Mouse (Mus musculus): ENCODE results near the gene Foxo1. TPM values are rescaled to one million over a fixed set of nuclear protein-coding genes. Genes with fewer than 3 reads are reported as not detected.

Foxo1 gene
- polyA plus RNA-seq, 2 experiments = 7.0 to 7.6 TPM

GRCm38 (mm10) chr3:52350636-52351035 is 82.5 kb downstream of the Foxo1 start:
- no peaks in the 10 kb centered on the region for H3K27me3 ChIP-seq (ENCODE audit: control insufficient read depth, insufficient read depth, low read length)
- no peak for TF ChIP-seq POLR2A (IDR thresholded peaks at IDR 0.05; ENCODE audit: borderline replicate concordance, extremely low read depth, insufficient read depth, insufficient read length)
- H3K4me3 ChIP-seq (replicated peaks; ENCODE audit: low read length) = no peak overlapping the region
- no peak overlapping the region for H3K4me2 ChIP-seq (replicated peaks; ENCODE audit: low read depth, low read length, severe bottlenecking)
- H3K4me1 ChIP-seq (ENCODE audit: control insufficient read depth, insufficient read depth, low read length) = no peaks in the 10 kb centered on the region
- no peak overlapping the region for H3K9ac ChIP-seq (ENCODE audit: low read depth, low read length, severe bottlenecking)
- 80% methylated on average over 8 of the region's 8 CpGs for WGBS
- DNase-seq (ENCODE audit: low spot score) (no peak), ATAC-seq (ENCODE audit: low FRiP score, low read depth) (no peak)
- H3K27ac ChIP-seq (replicated peaks; ENCODE audit: low read depth, low read length) = no peak overlapping the region
- H3K9me3 ChIP-seq (ENCODE audit: control insufficient read depth, low read length) = no peaks in the 10 kb centered on the region
- H3K36me3 ChIP-seq (ENCODE audit: control insufficient read depth, insufficient read depth, low read length) = 0 out of 2 replicates have a peak, but pooled peaks cover 8% of the 10 kb centered on the region

DNA sequence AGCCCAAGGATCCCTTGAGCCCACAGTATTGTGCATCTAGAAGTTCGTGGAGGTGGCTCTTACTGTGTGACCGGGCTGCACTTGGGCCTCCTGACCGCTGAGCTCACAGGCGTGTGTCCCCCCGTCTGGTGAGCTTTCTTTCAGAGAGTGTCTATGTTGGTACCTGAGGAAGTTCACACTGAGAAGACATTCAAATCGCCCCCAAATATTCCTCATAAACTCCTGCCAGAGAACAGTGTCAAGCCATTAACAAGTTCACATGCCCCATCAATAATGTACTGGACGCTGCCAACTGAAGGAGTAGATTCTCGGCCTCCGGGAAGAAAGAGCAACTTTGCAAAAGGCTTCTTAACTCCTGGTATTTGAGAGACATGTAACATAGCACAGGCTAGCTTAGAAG is 83.8 kb downstream of the Foxo1 start:
- Histone ChIP-seq H3K27ac (replicated peaks; ENCODE audit: low read depth, low read length) (no peak overlapping the region), H3K4me2 (replicated peaks; ENCODE audit: low read depth, low read length, severe bottlenecking) (no peak overlapping the region), H3K9me3 (ENCODE audit: control insufficient read depth, low read length) (no peaks in the 10 kb centered on the region), H3K4me3 (replicated peaks; ENCODE audit: low read length) (no peak overlapping the region), H3K27me3 (ENCODE audit: control insufficient read depth, insufficient read depth, low read length) (no peaks in the 10 kb centered on the region), H3K4me1 (ENCODE audit: control insufficient read depth, insufficient read depth, low read length) (no peaks in the 10 kb centered on the region), H3K36me3 (ENCODE audit: control insufficient read depth, insufficient read depth, low read length) (no peaks in the 10 kb centered on the region), H3K9ac (ENCODE audit: low read depth, low read length, severe bottlenecking) (no peak overlapping the region)
- no peak for TF ChIP-seq POLR2A (IDR thresholded peaks at IDR 0.05; ENCODE audit: borderline replicate concordance, extremely low read depth, insufficient read depth, insufficient read length)
- 79% methylated on average over 9 of the region's 9 CpGs for WGBS
- ATAC-seq (ENCODE audit: low FRiP score, low read depth) (no peak), DNase-seq (ENCODE audit: low spot score) (no peak)

- Histone ChIP-seq H3K9me3 (ENCODE audit: control insufficient read depth, low read length) (no peaks in the 10 kb centered on the region), H3K9ac (ENCODE audit: low read depth, low read length, severe bottlenecking) (no peak overlapping the region), H3K4me2 (replicated peaks; ENCODE audit: low read depth, low read length, severe bottlenecking) (no peak overlapping the region), H3K27me3 (ENCODE audit: control insufficient read depth, insufficient read depth, low read length) (no peaks in the 10 kb centered on the region), H3K27ac (replicated peaks; ENCODE audit: low read depth, low read length) (no peak overlapping the region), H3K4me1 (ENCODE audit: control insufficient read depth, insufficient read depth, low read length) (no peaks in the 10 kb centered on the region), H3K4me3 (replicated peaks; ENCODE audit: low read length) (no peak overlapping the region), H3K36me3 (ENCODE audit: control insufficient read depth, insufficient read depth, low read length) (no peaks in the 10 kb centered on the region)
- WGBS = 78% methylated on average over 7 of the region's 7 CpGs
- no peak for TF ChIP-seq POLR2A (IDR thresholded peaks at IDR 0.05; ENCODE audit: borderline replicate concordance, extremely low read depth, insufficient read depth, insufficient read length)
- ATAC-seq (ENCODE audit: low FRiP score, low read depth) (no peak), DNase-seq (ENCODE audit: low spot score) (no peak)
Observed at GRCm38 (mm10) chr3:52354203-52354602, 86.1 kb downstream of the Foxo1 start.

GRCm38 (mm10) chr3:52357265-52357953 is 89.3 kb downstream of the Foxo1 start:
- 74% methylated on average over 15 of the region's 15 CpGs for WGBS
- no peak overlapping the region for H3K27ac ChIP-seq (replicated peaks; ENCODE audit: low read depth, low read length)
- H3K9ac ChIP-seq (ENCODE audit: low read depth, low read length, severe bottlenecking) = no peak overlapping the region
- no peaks in the 10 kb centered on the region for H3K4me1 ChIP-seq (ENCODE audit: control insufficient read depth, insufficient read depth, low read length)
- H3K9me3 ChIP-seq (ENCODE audit: control insufficient read depth, low read length) = no peaks in the 10 kb centered on the region
- H3K4me3 ChIP-seq (replicated peaks; ENCODE audit: low read length) = no peak overlapping the region
- no peaks in the 10 kb centered on the region for H3K27me3 ChIP-seq (ENCODE audit: control insufficient read depth, insufficient read depth, low read length)
- no peak for TF ChIP-seq POLR2A (IDR thresholded peaks at IDR 0.05; ENCODE audit: borderline replicate concordance, extremely low read depth, insufficient read depth, insufficient read length)
- DNase-seq (ENCODE audit: low spot score) = no peak
- ATAC-seq (ENCODE audit: low FRiP score, low read depth) = no peak
- H3K4me2 ChIP-seq (replicated peaks; ENCODE audit: low read depth, low read length, severe bottlenecking) = no peak overlapping the region
- H3K36me3 ChIP-seq (ENCODE audit: control insufficient read depth, insufficient read depth, low read length) = no peaks in the 10 kb centered on the region

GRCm38 (mm10) chr3:52364576-52364975 is 96.4 kb downstream of the Foxo1 start:
- no peak for TF ChIP-seq POLR2A (IDR thresholded peaks at IDR 0.05; ENCODE audit: borderline replicate concordance, extremely low read depth, insufficient read depth, insufficient read length)
- DNase-seq (ENCODE audit: low spot score) (no peak), ATAC-seq (ENCODE audit: low FRiP score, low read depth) (no peak)
- H3K9me3 ChIP-seq (ENCODE audit: control insufficient read depth, low read length) = no peaks in the 10 kb centered on the region
- H3K36me3 ChIP-seq (ENCODE audit: control insufficient read depth, insufficient read depth, low read length) = 0 out of 2 replicates have a peak, but pooled peaks cover 2% of the 10 kb centered on the region
- H3K27ac ChIP-seq (replicated peaks; ENCODE audit: low read depth, low read length) = no peak overlapping the region
- H3K27me3 ChIP-seq (ENCODE audit: control insufficient read depth, insufficient read depth, low read length) = no peaks in the 10 kb centered on the region
- no peaks in the 10 kb centered on the region for H3K4me1 ChIP-seq (ENCODE audit: control insufficient read depth, insufficient read depth, low read length)
- H3K9ac ChIP-seq (ENCODE audit: low read depth, low read length, severe bottlenecking) = no peak overlapping the region
- WGBS = 68% methylated on average over 6 of the region's 6 CpGs
- no peak overlapping the region for H3K4me2 ChIP-seq (replicated peaks; ENCODE audit: low read depth, low read length, severe bottlenecking)
- no peak overlapping the region for H3K4me3 ChIP-seq (replicated peaks; ENCODE audit: low read length)

All from limb, embryonic 14.5 days (tissue).